Mouse (Mus musculus) telencephalon, adult 2 months (tissue): ENCODE results near the gene Smoc1.

ENCODE experiments used
- DNase-seq: peaks from one replicate; pipeline ENCODE4 v3.0.0-alpha.2; 2011; ENCODE audit warnings: low read depth, low spot score

Smoc1 gene

DNA sequence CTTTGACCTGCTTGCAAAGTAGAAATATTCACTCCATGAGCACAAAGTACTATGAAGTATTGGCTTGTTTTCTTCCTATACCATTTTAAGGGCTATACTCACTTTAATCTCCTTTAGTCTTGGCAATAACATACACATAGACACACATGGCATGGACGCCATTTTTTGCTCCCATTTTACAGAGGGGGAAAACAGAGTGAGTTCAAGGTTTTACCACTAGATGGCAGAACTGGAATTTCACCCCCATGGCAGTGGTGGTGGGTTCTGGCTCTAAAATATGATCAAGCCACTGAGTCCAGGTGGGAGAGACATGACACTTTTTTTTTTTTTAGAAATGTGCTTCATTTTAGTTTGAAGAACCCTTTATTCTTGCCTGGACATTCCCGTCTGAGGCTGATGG is 1.6 kb upstream of the Smoc1 start:
- no peak for DNase-seq

DNA sequence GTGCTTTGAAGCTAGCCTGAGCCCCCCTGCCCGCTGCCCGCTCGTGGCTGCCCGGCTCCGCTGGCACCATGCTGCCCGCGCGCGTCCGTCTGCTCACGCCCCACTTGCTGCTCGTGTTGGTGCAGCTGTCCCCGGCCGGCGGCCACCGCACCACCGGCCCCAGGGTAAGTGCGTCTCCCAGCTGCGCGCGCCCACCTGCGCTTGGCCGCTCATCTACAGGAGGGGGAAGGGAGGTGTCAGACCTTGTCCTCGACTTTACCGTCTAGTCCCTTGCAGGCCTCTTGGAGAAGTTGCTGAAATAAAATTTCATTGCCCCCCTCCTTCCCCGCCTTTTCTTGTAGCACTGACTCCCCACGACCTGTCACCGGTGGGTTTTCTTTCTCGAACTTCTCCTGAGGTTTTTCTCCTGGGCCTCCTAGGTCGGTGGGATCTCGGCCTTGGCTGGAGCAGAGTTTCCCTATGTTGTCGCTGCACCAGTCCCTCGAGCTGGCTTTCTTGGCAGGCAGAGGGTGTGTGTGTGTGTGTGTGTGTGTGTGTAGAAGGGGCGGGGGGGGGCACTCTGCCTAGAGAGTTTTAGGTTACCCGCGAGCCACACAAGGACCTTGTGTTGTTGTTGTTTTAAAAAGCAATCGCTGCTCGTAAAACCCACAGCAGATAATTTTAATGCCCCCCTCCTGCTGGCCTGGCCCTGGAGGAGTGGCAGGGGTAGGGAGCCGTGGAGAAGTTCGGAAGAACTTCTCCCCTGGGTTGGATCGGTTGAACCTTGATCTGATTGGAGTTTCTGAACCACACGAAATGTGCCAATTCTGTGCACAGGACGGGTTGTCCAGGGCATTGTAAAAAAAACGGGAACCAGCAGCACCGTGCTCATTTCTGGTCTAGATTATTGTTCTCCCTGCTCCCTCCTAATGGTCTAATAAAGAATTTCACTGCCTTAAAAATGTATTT is 661 bp downstream of the Smoc1 start:
- DNase-seq = no peak

DNA sequence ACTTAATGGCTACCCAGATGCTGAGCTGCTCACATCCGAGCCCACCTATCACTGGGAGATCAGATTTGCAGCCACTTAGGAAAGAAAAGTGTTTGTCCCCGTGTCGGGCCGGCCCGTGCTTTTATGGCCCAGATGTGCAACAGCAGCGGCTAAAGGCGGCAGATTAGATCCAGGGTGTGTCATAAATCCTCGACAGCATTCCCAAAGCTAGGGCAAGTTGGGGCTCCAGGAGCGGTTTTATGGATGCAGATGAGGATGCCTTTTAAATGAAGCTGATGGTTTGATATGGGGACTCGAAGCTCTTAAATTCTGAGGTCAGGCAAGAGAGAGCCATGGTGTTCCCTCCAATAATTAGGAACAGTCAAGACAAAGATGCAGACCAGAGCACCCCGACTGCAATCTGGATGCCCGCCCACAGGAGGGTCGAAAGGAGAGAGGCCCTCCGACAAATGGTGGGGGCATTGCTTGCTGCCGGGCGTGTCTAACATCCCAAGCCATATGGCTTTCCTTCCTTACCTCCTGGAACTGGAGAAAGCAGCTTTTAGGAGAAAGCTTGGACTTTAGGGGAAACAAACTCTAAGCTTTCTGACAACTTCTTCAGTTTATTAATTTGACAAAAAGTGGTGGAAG is 1.8 kb downstream of the Smoc1 start:
- no peak for DNase-seq

DNA sequence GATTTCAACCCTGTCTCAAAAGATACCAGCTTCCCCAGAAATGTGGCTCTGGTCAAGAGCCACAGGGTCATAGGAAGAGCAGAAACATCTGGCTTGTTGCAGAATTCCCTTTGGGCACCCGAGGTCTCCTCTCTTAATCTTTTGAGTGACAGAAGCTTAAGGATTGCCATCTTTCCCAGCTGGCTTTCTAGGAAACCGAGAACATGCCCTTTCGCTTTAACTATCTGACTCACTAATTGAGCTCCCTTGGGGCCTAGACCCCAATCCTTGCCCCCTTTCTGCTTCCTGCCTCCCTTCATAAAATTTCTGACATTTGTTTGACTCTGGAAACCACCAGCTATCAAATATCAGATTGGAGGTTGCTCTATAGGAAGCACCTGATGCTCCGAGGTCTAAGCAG is 3.1 kb downstream of the Smoc1 start:
- DNase-seq = no peak

DNA sequence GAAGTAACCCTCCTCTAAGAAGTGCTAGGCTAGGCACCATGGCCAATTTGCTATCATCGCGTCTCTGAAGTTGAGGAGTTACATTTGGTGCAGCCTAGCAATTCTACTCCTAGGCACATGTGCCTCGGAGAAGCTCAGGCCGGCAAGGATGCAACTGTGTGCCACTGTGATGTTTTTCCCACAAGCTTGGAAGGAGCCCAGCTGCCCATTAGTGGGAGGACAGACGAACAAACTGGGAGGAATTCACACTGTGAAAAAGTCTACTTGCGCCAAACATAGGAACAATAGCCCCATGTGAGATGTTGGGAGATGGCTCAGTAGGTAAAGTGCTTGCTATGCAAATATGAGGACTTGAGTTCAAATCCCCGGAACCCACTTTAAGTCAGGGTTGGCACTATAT is 5.0 kb downstream of the Smoc1 start:
- peak; percentile 6 for DNase-seq

DNA sequence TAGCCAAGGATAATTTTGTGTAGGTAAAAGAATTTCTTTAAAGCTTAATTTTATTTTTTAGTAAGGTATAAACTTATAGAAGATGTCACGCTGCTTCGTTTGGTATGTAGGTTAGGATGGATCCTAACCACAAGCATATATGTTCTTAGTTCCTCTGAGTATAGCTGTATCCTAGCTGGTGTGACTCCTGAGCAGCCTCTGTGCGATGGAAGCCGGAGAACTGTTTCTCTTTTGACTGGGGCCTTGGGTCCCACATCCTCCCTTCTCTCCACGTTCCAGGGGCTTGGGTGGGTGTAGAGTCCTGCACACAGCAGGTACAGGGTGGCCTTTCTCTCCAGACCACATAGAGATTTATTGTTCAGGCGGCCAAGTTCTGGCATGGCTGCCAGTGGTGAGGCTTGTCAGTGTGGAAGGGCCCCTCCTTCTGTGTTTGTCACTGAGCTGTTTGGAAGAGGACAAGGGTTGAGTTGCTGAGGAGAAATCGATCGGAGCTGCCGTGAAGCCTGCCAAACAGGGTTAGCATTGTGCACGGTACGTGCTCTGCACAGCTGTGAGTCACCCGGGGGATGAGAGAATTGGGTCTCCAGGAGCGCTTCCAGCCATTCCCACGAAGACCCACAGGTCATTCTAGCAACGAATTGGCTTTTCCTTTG is 6.9 kb downstream of the Smoc1 start:
- peak; percentile 13 for DNase-seq

DNA sequence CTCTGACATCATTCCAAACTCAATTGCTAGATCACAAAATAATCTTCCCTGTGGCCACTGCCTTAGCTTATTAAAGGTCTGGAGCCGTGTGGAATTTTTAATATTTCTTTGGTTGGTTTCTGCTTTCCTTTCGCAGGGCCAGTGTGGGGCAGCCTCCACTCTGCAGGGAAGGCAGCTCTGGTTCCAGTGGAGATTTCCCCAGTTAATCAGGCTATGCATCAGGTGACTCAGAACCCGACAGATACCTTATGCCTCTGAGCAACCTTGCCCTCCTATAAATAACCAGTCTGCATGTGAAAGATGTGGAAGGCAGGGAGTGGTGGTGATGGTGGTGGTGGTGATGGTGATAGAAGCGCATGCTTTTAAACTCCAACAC is 7.4 kb downstream of the Smoc1 start:
- no peak for DNase-seq

DNA sequence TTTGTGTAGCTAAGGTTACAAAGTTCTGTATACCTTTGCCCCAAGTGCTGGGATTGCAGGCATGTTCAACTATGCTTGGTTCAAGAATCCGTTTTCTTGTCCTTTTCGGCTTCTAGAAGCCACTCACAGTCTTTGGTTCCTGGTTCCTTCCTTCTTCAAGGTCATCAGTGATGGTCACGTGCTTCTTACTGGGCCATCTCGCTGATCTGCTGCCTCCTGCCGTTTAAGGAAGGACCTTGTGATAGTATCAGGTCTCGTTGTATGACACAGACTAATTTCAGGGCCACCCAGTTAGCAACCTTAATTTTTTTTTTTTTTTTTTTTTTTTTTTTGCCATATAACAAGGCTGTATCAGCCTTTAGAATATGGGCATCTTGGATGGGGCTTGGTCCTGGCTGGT is 9.2 kb downstream of the Smoc1 start:
- DNase-seq = no peak

DNA sequence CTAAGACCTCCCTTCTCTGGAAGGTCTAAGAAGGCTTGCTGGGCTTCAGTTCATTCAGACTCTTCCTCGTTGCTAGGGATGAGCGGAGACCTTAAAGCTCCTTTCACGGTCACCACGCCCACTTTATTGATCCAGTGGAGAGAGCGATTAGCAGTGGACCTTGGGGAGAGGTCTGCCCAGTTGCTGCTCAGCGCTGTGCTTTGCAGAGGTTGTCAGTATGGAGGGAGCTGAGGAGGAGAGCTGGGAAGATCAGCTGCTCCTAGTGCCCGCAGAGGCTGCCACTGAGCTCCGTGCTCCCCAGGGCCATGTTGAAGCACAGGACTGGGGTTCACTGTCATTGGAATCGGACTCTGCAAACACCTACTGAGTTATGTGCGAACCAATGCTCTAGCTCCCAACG is 17.0 kb downstream of the Smoc1 start:
- no peak for DNase-seq

DNA sequence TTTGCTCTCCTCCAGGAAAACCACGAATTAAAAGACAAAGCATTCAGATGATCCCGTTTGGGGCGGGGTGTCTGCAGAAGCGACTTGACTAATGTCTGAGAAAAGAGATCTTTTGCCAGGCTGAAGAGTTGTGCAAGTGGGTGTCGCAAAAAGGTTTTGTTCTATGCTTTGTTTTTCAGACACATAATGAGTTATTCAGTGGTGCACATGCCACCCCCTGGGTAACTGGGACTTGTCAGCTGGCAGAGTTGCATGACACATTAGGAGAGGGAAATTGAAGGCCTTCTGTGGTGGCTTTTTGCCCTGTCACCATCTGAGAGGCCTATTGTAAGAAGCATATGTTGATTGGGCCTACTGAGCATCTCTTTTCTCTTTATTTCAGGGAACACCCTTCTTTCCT is 20.3 kb downstream of the Smoc1 start:
- peak; percentile 34 for DNase-seq

DNA sequence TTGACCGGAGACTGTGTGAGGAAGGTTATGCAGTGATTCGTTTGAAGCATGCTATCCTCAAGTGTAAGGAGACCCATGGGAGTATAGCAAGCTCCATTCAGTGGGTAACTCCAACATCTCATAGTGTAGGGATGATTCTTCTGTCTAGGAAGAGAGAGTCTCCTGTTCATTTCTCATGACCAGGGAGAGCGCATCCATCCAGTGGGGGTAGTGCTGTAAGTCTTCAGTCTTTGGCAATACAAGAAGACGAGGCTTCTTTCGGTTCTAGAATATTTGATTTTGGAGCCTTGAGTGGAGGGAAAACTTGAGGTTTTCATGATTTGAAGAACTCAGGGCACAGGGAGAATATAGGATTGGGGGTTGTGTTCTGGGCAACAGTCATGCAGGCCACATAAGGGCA is 23.1 kb downstream of the Smoc1 start:
- DNase-seq = no peak

DNA sequence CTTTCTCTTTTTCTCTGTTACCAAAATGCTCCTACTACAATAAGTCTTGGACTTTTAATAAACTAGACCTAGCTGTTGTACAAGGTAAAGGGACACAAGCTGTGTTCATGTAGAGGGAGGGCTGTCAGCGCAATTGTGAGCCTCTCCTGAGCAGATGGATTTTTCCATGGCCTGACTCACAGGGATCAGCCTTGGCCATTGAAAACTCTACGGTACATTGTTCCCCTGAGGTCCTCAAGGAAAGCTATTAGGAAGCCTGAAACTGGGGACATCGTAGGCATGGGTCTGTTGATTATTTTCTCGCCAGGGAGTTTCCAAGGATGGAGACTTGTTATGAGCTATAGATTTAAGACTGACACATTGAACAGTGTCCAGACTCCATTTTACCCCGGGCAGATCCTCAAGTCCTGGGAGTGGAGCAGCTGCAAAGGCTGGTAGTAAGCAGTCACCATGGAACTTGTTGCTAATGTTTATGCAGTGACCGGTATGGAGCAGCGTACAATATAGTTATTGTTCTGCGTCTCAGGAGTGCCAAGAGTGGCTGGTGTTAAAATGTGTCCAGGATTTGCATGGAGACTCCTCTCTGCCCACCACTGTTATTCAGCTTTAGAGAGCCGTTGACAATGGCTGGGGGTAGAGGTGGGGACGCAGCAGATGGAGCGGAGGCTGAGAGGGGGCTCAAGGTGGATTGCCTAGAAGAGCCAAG is 28.5 kb downstream of the Smoc1 start:
- no peak for DNase-seq

DNA sequence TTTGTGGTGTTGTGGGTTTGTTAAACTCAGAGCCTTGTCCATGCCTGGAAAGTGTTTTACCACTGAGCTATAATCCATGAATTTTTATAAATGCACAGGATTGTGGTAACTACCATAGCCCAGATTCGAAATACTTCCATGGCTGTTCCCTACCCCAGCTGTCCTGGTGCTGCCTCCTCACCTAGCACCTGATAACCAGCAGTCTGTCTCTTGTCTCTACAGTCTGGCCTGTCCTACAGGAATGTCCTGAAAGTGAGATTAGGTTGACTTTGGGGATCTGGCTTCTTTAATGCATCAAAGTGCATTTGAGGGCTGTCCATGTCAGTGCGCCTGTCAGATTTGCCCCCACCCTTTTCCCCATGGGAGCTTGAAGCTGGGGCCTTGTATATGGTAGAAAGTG is 29.2 kb downstream of the Smoc1 start:
- DNase-seq = no peak

DNA sequence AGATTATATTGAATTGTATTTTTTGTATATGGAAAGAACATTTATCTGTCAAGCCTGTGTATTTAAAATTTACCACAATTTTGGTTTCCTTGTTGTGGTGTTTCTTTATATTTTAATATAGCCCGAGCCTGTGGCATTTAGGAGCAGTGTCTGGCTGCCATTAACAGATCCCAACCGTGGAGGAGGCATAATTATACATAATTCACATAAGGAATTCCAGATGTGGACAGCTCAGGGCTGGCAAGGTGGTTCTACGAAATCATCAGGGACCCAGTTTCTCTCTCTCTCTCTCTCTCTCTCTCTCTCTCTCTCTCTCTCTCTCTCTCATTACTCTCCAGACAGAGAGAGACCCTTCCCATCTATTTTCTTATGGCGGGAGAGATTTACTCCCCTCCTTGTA is 31.0 kb downstream of the Smoc1 start:
- no peak for DNase-seq

DNA sequence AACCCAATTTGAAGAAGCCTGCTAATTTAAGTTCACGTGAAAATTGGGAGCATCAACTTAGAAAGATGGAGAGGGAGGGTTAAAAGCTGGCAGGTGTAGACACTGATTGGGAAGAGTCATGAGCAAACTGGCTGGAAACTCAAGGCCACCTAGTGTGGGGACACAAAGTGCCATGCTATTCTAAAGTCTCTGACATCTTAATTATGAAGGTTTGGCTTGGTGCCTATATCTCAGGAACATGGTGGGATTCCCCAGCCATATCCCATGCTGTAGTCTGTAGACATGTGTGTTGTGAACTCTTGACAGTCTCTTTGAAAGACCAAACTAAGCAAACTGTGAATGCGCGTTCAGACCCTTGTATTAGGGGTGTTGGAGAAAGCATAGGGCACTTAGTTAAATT is 32.0 kb downstream of the Smoc1 start:
- no peak for DNase-seq

DNA sequence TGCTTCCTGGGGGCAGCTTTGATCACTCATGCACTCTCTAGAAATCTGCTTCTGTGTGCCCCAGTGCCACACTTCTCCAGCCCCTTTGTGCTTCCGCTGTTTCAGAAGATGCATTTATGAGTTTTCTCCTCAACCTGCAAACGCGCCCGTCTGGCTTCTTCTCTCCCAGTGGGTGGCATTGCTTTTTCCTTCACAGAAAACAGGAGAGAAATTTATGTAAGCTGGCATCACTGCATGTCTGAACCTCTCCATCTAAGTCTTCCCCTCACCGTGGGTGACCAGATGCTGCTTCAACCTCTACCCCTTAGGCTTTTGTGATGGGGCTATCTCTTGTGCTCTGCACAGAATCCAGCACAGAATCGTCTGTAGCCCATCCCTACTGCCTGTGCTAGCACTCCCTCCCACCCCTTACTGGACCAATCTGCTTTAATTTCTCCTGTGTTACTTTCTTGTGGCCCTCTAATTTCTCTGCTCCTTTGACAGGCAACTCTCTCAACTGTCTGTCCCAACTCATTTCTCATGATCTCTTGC is 35.3 kb downstream of the Smoc1 start:
- no peak for DNase-seq

DNA sequence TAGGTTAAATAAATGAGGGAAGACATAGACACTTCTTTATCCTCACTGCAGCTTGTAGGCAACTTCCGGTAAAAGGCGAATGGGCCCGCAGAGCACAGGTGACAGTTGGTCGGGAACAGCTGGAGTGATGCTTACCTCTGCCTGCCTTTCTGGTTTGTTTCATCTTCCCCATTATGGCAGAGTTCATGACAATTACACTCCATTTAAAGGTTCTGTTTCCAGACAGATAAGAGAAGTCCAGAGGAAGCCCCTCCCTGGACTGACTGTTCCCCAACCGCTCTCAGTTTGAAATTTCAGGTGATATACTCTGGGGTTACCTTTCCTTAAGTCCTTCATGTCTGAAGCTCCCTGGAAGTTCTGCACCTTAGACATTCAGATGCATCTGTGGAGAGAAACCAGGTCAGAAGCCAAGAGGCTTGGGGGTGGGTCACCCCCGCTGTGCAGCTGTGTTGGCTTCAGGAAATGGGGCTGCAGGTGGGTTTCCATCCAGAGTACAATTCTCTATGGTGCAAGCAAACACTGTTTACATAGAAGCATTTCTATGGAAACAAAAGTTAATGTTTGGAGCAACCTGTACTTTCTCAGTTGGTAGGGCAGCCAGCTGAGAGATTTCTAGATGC is 36.8 kb downstream of the Smoc1 start:
- no peak for DNase-seq

DNA sequence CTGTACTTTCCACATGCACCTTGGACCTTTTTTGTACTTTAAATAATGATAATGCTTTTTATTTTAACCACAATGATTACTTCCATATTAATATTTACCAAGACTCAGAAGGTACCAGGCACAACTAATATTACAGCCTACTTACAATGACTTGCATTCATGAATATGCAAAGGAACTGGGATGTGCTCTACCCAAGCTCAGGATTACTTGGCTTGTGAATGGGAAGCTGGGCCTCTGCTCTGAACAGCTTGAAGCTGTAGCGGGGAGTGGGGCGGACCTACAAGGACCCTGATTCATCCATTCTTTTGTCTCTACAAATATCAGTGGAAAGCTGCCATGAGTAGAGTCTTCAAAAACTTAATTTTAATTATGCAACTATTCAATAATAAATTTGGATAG is 47.5 kb downstream of the Smoc1 start:
- no peak for DNase-seq

DNA sequence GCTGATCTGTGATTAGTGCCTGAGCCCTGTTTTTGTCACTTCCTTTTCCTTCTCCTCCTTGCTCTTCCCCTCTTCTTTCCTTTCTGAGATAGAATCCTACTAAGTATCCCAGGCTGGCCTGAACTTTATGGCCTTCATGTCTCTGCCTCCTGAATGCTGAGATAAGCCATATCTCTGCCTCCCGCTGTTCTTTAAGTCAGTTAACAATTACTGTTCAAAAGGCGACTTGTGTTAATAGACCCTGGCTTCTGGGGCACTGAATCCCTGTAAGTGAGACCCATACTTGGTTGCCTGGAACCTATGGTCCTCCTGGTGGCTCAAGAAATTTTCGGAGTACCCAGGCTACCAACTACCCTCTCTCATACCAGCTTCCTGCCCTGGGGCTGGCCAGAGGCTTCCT is 48.3 kb downstream of the Smoc1 start:
- no peak for DNase-seq

DNA sequence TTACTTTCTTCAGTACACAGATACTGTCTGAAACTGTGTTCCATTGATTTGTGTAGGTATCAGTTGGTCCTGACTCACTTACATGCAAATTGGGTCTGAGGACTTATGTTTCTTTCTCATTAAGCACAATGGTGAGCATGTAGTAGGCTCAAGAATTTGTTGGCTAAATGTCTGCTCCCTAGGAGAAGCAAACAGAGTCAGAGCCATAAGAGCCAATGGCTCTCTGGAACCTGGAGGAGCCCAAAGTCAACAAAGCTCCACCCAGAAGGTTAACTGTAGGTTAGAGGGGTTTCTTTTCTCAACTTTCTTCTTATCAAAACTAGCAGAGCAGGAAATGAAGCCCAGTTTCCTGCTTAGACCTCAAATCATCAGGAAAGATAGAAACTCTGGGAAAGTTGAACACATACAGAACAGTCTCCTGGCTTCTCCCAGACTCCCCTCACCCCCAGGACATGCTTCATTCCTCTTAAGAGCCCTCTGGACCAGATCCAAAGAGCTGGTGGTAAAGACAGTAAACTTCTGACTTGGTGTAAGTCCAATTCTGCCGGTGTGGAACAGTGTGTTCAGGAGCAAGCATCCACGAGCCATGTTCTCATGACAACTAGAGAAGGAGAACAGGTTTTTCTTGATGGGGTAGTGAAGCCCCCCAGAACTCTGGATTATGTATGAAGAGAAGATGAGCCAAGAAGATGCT is 51.5 kb downstream of the Smoc1 start:
- no peak for DNase-seq

DNA sequence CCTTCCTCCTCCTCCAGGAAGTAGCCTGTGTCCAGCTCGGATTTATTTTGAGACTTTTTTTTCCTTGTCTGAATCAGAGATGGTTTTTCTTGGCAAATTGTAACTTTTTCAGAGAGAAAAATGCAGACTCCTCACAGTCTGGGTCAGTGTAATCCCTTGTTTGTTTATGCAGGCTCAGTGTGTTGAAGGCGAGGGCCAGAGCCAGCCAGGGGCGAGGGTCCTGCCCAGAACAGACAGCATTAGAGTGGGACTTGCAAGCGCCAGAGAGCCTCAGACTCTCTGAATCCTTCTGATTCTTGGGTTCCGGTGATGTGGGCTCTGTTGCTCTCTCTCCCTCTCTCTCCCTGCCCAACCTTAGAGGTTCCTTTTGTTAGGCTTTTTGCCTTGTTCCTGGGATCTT is 53.7 kb downstream of the Smoc1 start:
- DNase-seq = no peak
